Comparison of ENCODE assay signal across 8 mouse cellular contexts in genomic region chr12:108422495-108422857, GRCm38 (mm10). TPM values are rescaled to one million over a fixed set of nuclear protein-coding genes. Genes with fewer than 3 reads are reported as not detected.
A peak's percentile ranks its signal among the peaks of the same experiment; 100 is the strongest.
DNase-seq lines count a peak whose midpoint lies in the region; ATAC-seq and TF ChIP-seq lines count a peak whose summit lies in the region.

No protein-coding gene starts in this region.

- TF ChIP-seq CTCF in intestine, postnatal 0 days (IDR thresholded peaks at IDR 0.05; ENCODE audit: low read depth): no peak; the same call in none of the 2 replicates

- DNase-seq in layer of hippocampus, adult 9-11 months: peak; percentile 56
- no peak for DNase-seq in layer of hippocampus, postnatal 14 days (ENCODE audit: low spot score in 2 of 2)
- DNase-seq in lung, adult 18-20 months: peak; percentile 34 to 49
- peak; percentile 67 for DNase-seq in right cerebral cortex, postnatal 4 days
- no peak for DNase-seq in ovary, adult 18-20 months (ENCODE audit: low spot score)

- peak; percentile 64 for ATAC-seq in forebrain, embryonic 16.5 days
- peak; percentile 29; the same call in 1 of the 2 replicates for ATAC-seq in intestine, postnatal 0 days

- peak overlapping the region; percentile 92 for H3K9ac ChIP-seq in forebrain, embryonic 16.5 days (replicated peaks; ENCODE audit: low read depth, low read length)
- peak overlapping the region; percentile 66 for H3K9ac ChIP-seq in intestine, postnatal 0 days (ENCODE audit: low read depth, low read length)

- no peak overlapping the region for H3K27ac ChIP-seq in brown adipose tissue, adult 24 weeks (replicated peaks; ENCODE audit: low read depth, low read length)
- H3K27ac ChIP-seq in forebrain, embryonic 16.5 days (ENCODE audit: low read length): peak overlapping the region; percentile 90
- peak overlapping the region; percentile 65; the same call in 1 of the 2 replicates for H3K27ac ChIP-seq in intestine, postnatal 0 days (ENCODE audit: low read depth, low read length)

- WGBS in forebrain, embryonic 16.5 days: under 1% methylated on average over 14 of the region's 14 CpGs
- 4% methylated on average over 13 of the region's 14 CpGs for WGBS in intestine, postnatal 0 days

- H3K36me3 ChIP-seq in forebrain, embryonic 16.5 days (ENCODE audit: control insufficient read depth, insufficient read depth): no peaks in the 10 kb centered on the region
- no peaks in the 10 kb centered on the region for H3K36me3 ChIP-seq in intestine, postnatal 0 days (ENCODE audit: control insufficient read depth, insufficient read depth)

- no peaks in the 10 kb centered on the region for H3K27me3 ChIP-seq in forebrain, embryonic 16.5 days (replicated peaks; ENCODE audit: control insufficient read depth, insufficient read depth, low read length)
- H3K27me3 ChIP-seq in intestine, postnatal 0 days (replicated peaks; ENCODE audit: control insufficient read depth, insufficient read depth, low read length): 0 out of 2 replicates have a peak, but pooled peaks cover 8% of the 10 kb centered on the region

- no peaks in the 10 kb centered on the region; the same call in 1 of the 2 replicates for H3K4me1 ChIP-seq in brown adipose tissue, adult 24 weeks (ENCODE audit: control insufficient read depth, insufficient read depth, insufficient read length, low read length)
- peaks cover 21% of the 10 kb centered on the region for H3K4me1 ChIP-seq in forebrain, embryonic 16.5 days (replicated peaks; ENCODE audit: control insufficient read depth, insufficient read depth, low read length)
- no peaks in the 10 kb centered on the region for H3K4me1 ChIP-seq in intestine, postnatal 0 days (replicated peaks; ENCODE audit: control insufficient read depth, insufficient read depth, low read length)

- peak overlapping the region; percentile 88 for H3K4me3 ChIP-seq in brown adipose tissue, adult 24 weeks (ENCODE audit: insufficient read depth, low read depth, low read length)
- peak overlapping the region; percentile 87 for H3K4me3 ChIP-seq in forebrain, embryonic 16.5 days (replicated peaks; ENCODE audit: low read length)
- H3K4me3 ChIP-seq in intestine, postnatal 0 days (ENCODE audit: low read depth, low read length): peak overlapping the region; percentile 59

- no peaks in the 10 kb centered on the region for H3K9me3 ChIP-seq in forebrain, embryonic 16.5 days (ENCODE audit: control insufficient read depth, low read length)
- no peaks in the 10 kb centered on the region for H3K9me3 ChIP-seq in intestine, postnatal 0 days (ENCODE audit: control insufficient read depth)

- H3K4me2 ChIP-seq in forebrain, embryonic 16.5 days (ENCODE audit: low read length): peak overlapping the region; percentile 67
- H3K4me2 ChIP-seq in intestine, postnatal 0 days (replicated peaks; ENCODE audit: low read depth): peak overlapping the region; percentile 85

RNA-seq across cellular contexts. Expression of gene Eml1, which starts 51.7 kb away (rescaled TPM):
- total RNA-seq in layer of hippocampus, postnatal 14 days (2021): 10 to 100 TPM; 55.0 to 55.4 TPM
- polyA plus RNA-seq in brown adipose tissue, adult 24 weeks (2012; ENCODE audit: insufficient read depth, insufficient read length, missing spikeins): 4.2 and 5.1 TPM in 2 replicates
- 86.7 and 88.4 TPM in 2 replicates for polyA plus RNA-seq in forebrain, embryonic 16.5 days (2015; fragmentation: Nextera tagmentation; extraction: Ambion mirVana)
- polyA plus RNA-seq in intestine, postnatal 0 days (2015; fragmentation: Nextera tagmentation; extraction: Ambion mirVana): 27.8 and 32.9 TPM in 2 replicates

Comparison
In these comparisons a context has a peak if more than half of its experiments do, and no peak if none do; other contexts are left out.
1. DNase-seq: peak in layer of hippocampus, adult 9-11 months (single experiment), lung, adult 18-20 months (2 of 2) and right cerebral cortex, postnatal 4 days (single experiment); none in layer of hippocampus, postnatal 14 days (0 of 2) and ovary, adult 18-20 months (single experiment).
2. Peak in every context shown above with its lines, with median percentiles within 50 percentile points of each other: H3K4me3 ChIP-seq.